Mouse (Mus musculus) liver, embryonic 14.5 days (tissue): Measurements from ENCODE around the gene Cd86.

Experiments used
- CTCF ChIP-seq: IDR thresholded peaks from 2 replicates; pipeline ENCODE4 v1.5.1; 2016; ENCODE audit warnings: antibody characterized with exemption, low read depth, control low read depth
- EP300 ChIP-seq: IDR thresholded peaks from 2 replicates; pipeline ENCODE4 v1.6.1; 2016; ENCODE audit warnings: antibody characterized with exemption, low read depth

- TF ChIP-seq CTCF: no peak
- TF ChIP-seq EP300: no peak
Observed at GRCm38 (mm10) chr16:36634421-36634820, 31.5 kb downstream of the Cd86 start.
